Mouse (Mus musculus) c-Kit-positive CD71-negative TER-119-negative erythroid progenitor cells, embryonic 14.5 days (primary cell): ENCODE measurements around the gene Psmc2.

Source experiments
- DNase-seq: peaks from one replicate; pipeline ENCODE4 v3.0.0-alpha.2; 2013; ENCODE audit warnings: low read depth

Psmc2 gene

DNA sequence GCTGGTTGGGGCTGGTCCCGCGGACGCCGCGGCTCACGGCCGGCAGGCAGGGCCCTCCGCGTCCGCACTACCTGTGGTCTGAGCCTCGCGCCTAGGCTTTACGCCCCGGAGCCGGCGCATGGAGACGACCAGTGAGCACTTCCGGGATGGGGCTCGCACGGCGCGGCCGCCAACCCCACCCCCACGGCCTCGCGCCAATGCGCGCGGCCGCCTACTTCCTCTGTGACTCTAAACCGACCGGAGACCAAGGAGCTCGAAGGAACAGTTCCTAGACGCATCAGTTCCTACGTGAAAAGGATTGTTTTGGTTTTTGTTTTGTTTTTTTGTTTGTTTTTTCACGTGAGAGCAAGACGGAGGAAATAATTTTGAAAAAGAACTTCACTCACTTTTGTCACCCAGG, at the start of gene Psmc2, which contains the start of gene Dnajc2:
TSS of gene Psmc2 (plus strand) at position 231 of the 400 bp plus-strand sequence.
TSS of gene Dnajc2 (minus strand) at position 199 of the 400 bp plus-strand sequence.
- DNase-seq = peak; percentile 83

DNA sequence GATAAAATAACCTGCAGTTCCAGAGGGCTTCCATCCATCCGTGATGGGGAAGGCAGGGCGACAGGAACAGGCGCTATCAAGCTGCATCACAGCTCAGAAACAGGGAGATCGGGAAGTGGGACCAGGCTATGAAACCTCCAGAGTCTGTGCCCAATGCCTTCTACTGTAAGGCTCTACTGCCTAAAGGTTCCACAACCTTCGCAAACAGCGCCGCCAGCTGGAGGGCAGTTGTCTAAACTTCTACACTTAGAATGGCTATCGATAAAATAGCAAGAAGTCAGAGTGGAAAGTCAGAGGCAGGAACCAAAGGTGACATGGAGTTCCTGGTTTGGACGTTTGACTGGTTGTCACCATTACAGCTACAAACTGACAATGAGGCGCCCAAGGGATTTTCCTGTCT, 49.5 kb upstream of the Psmc2 start:
- peak; percentile 83 for DNase-seq

DNA sequence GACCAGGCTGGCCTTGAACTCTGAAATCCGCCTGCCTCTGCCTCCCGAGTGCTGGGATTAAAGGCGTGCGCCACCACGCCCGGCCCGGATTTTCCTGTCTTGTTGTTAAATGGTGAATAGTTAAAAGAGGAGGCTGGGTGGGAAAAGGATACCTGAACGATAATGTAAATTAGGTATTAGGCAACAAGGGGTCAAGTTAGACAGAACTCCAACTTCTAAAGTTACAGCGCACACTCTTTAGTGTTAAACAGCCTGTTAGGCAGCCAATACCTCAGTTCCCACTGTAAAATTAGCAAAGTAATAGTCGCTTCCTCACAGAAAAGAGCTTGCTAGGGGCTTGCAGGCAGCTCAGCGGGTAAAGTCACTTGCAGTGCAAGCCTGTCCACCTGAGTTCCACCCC, 49.0 kb upstream of the Psmc2 start:
- no peak for DNase-seq

DNA sequence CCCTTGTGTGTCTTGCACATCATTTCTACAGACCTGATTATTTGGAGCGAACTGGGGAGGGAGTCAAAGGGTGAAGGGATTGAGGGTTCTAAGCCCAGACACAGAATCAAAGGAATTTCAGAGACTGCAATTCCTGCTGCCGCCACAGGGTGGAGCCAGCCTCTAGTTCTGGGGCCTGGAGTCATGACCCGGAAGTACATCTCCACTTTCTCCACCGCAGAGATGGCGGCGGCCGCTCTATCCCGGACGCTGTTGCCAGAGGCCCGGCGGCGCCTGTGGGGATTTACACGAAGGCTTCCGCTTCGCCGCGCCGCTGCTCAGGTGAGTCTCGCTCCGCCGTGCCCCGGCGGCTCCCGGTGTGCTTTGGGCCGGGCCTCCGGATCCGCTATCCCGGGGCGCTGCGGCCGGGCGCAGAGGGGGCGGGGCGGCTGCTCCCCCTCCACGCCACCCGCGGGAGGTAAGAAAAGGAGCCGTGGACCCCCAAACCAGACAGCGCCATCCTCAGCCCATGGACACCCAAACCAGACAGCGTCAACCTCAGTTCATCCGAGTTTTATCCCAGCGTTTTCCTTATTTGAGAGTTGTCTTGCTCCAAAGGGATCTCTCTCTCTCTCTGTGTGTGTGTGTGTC, 48.0 kb upstream of the Psmc2 start, which contains the start of gene Pmpcb:
TSS of gene Pmpcb (plus strand) at position 186 of the 630 bp plus-strand sequence.
- peak; percentile 77 for DNase-seq

DNA sequence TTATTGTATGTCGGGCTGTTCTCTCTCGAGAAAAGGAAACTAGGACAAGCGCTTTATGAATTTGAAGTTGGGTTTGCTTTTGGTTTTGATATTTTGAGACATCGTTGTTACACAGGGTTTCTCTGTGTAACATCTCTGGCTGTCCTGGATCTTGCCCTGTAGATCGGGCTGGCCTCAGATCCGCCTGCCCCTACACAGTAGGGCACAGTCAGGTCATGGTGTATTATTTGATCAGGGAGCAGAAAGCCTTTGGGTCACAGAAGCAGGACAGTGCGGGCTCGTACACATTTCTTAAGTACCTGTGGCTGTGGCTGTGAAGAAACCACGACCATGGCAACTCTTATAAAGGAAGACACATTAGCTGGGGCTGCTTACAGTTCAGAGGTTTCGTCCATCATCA, 47.5 kb upstream of the Psmc2 start:
- no peak for DNase-seq

DNA sequence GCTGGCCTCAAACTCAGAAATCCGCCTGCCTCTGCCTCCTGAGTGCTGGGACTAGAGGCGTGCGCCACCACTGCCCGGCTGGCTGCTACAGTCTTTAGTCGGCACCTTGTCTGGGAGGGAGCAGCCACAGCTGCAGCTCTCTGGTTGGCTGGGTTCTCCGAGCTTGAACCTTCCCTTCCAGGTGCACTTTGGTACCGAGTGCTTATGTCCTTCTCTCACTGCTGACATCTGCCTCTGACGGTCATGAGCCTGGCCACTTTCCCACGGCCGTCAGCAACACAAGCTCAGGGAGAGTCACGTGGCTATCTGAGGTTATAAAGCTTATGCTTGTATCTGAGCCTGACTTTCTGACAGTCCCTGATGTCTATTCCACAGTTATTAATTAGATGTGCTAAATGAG, 46.0 kb upstream of the Psmc2 start:
- no peak for DNase-seq

DNA sequence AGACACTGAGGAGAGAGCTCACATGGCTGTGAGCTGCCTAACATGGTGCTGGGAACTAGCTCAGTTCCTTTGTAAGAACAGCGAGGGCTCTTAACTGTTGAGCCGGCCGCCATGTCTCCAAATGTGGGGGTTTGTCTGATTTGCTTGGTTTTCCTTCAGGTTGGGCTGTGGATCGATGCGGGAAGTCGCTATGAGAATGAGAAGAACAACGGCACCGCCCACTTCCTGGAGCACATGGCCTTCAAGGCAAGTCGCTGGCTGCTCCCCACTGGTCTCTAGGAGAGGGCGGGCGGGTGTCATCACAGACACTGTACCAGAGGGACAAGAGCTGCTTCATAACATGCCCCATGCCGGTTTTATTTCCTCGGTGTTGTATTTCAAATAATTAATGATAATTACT, 45.2 kb upstream of the Psmc2 start:
- DNase-seq = no peak

DNA sequence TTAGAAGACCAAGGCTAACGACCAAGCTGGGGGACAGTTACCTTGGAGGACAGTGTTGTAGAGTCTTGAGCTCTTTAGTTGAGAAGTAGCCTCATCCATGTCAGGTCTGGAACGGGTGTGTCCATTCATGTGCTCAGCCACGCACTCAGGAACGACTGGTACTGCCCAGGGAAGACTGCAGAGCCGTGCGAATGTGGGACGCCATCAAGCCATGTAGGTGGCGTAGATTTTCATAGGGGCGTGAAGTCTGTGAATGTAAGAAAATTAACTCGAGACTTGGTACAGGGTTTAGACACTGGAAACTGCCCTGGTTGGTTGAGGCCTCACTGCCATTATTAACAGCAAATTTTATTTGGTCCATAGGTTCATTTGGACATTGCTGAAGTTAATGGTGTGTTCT, 41.5 kb upstream of the Psmc2 start:
- no peak for DNase-seq

DNA sequence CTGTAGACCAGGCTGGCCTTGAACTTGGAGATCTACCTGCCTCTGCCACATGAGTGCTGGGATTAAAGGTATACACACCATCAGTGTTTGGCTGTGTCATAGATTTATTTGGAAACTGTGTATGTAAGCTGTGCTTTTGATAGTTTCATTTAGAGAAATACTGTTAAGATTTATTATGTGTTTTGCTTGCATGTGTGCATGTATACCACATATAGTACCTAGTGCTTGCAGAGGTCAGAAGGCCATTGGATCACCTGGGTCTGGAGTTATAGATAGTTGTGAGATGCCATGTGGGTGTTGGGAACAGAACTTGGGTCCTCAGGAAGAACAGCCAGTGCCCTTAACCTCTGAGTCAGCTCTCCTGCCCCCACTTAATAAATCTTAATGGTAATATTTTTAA, 40.4 kb upstream of the Psmc2 start:
- no peak for DNase-seq

DNA sequence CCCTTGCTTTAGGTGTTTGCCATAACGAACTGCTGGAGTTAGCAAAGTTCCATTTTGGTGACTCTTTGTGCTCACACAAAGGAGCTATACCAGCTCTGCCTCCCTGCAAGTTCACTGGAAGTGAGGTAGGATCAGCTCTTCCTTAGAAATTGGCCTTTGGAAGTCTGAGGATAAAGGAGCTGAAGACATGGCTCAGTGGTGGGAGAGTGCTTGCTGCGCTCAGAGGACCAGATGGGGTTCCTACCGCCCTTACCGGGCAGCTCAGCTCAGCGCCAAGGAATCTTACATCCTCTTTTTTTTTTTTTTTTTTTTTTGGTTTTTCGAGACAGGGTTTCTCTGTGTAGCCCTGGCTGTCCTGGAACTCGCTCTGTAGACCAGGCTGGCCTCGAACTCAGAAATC, 39.1 kb upstream of the Psmc2 start:
- no peak for DNase-seq

DNA sequence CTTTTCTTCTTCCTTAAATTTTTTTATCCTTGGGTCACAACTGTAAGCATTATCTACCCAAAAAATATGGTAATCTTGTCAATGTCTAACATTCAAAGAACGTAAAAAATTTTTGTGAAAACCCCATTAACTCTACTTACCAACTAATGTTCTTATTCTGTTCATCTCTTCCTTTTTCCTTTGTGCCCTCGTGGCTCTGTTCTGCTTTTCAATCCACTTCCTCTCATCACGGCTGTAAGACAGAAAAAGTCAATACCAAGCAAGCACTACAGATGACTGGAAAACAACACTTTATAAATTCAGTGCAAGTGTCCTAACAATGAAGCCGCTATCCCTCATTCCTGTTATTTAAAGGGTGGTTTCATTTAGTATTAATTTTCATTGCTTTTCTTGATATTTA, 16.6 kb upstream of the Psmc2 start:
- no peak for DNase-seq

DNA sequence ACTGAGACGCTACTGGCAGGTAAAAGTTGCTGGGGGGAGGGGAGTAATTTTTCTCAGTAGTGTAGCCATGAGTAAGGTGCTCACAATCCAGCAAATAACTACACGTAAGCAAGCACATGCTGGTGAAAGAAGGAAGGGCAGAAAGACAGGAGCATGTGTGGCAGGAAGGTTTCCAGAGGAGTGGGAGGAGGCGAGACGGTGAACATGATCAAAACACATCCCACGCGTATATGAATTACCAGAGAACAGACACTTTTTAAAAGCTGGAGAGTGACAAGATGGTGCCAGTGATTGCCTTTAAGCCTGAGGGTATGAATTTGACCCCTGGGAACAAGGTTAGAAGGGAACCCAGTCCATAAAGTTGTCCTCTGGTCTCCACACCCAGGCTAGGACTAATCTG, 15.2 kb upstream of the Psmc2 start:
- no peak for DNase-seq

DNA sequence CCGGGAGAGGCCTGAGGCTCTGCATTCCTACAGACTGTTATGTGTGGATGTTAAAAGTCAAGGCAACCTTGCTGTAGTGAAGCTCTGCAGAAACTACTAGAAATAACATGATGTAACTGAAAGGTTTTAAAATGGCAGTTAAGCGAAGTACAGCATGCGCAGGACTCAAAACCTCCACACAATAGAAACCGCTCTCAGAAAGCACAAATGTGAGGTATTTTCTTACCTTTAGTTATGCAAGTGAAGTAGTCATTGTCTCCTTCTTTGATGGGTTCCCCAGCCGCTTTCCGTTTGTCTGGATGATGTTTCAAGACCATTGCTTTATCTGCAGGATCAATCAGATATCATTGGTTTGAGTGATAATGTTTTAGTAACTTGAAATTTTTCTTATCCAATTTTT, 8.6 kb upstream of the Psmc2 start:
- no peak for DNase-seq

DNA sequence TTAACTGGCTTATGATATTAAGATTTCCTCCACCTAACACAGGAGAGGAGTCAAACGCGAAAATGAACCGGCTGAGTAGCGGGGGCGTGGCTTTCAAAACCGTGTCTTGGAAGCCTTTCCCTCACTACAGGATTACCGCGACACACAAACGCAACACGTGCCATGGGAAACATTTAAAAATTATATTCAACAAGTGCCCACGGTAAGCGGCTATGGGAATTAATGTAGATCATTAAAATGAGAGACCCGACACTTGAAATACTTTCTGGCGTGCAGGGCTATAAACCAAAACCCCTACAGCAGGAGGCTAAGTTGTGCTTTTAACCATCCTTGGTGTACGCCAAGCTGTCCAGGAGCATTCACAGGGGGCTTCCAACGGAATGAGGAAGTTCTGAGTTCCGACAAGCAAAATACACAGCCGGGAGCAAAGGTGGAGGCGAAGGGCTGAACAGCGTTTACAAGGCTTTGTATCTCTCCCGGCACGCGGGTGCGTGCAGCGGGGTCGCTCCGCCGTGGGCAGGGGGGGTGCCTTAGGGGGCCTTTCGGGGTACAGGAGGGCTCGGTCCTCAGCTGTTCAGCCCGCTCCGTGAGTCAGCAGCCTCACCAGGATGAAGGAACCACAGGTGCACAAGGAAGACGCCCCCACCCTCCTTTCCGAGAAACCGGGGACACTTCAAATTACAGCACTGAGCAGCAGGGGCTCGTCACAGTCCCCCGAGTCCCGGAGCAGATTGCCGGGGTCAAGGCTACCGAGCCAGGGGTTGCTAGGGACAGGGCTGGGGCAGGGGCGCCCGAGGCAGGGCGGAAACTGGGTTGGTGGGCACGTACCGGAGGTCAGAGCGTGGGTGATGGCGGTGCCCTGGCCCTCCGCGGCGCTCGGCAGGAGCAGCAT, 676 bp upstream of the Psmc2 start:
- no peak for DNase-seq

DNA sequence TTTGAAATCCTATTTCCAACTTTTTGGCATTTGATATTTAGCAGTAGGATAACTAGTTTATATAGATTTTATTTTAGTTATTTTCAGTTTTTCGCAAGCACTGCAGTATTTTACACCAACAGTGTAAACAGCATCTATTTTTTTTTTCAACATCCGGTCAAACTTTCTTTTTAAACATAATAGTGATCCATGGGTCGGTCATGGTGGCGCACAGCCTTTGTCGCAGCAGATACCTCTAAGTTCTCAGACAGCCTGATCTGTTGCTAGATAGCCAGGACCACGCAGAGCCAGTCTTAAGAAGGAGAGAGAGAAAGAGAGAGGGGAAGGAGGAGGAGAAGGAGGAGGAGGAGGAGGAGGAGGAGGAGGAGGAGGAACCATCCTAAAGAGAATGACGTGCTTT, 693 bp downstream of the Psmc2 start:
- DNase-seq = no peak

DNA sequence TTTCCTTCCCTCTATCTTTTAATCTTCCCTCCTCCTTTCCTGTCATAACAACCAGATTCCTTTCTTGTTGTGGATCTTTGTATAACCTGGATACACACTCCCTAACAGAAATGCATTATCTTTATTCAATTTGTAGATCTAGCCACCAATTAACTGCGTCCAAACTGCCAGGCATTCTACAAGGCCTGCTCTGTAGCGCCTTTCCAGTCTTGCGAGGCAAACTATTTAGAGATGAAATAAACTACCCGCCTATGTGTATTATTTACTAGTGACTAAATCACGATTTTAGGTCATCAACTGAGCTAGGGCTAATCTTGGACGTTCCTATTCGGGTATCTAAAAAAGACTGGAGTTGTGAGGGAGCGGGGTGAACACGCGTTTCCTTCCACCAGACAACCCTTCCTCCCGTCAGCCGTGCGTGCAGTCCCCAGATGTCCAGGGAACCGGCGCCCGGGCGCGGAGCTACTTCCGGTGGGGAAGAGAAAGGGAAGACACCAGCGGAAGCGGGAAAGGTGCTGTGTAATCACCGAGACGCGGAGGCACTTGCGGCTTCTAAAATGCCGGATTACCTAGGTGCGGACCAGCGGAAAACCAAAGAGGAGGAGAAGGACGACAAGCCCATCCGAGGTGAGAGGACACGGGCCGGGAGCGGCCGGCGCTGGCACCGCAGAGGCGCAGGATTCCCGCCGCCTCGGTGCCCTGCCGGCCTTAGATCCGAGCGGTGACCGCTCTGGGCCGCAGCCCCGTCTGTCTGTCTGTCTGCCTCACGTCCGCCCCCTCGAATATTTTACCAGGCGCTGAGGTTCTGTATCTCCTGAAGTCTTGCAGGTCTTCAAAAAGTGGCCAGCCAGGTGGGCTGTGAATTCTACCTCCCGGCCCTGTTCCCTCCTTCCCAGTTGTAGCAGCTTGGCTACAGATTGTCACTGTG, 1.4 kb downstream of the Psmc2 start:
- peak; percentile 92 for DNase-seq

DNA sequence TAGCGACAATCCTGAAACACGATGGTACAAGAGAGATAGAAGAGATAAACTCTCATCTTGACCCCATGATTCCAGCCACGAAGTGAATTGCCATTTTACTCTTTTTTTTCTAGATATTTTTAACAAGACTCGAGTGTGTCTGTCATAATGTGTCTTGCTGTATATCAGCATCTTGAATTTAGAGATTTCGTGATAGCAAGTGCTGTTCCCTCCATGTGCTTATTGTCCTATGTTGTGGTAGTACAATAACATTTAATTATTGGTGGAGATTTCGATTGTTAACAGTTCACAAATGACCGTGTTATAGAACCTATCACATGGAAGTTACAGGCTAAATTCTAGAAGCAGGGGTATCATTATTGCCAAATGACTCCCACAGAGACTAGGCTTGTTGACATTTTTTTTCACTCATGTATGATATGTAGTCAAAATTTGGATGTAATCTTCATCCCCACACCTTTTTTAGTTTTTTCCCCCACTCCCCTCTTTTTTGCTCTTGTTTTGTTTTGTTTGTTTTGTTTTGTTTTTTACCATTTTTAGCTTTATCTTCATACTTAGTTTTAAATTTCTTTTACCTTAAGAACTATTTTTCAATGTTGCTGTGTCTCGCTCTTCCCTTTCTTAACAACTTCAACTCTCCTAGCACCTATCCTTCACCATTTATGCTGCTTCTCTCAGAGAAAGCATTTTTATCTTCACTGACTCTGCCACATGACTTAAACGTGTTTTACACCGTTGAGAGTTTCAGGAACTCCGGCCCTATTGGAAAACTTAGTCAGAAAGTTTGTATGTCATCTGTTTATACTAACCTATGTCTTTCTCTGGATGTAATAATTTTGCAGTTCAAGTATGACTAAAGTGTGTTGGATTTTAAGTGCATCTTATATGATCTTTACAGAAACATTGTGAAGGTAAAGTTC, 2.4 kb downstream of the Psmc2 start:
- no peak for DNase-seq

DNA sequence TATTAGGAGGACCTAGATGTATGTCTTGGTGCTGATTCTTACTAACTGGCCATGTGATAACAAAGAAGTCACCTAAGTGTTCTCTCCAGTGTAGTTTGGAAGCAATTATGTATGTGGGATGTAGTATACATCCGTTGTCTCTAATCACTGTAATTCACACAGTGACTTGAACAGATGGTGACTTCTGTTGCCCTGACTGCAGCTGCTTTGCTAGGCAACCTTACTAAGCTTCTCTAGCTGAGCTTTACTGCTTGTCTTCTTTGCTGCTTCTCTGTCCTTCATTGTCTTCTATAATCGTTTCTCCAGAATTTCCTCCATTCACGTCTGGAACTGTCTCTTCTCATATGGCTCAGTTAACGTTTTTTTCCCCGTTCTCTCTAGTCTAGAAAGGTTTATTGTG, 4.0 kb downstream of the Psmc2 start:
- DNase-seq = no peak

DNA sequence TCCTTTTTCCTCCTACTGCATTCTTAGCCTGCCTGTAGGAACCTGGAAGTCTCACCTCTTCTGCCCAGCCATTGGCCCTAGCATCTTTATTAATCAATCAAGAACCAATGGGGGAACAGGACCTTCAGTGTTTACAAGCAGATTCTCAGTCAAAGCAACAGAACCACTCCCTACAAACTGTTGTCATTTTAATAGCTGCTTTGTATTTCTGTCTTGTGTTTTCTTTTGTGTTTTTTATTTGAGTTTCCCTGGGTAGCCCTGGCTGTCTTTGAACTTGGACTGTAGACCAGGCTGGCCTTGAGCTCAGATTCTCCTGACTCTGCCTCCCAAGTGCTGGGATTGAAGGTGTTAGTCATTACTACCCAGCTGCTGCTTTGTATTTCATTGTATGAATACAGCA, 7.1 kb downstream of the Psmc2 start:
- no peak for DNase-seq

DNA sequence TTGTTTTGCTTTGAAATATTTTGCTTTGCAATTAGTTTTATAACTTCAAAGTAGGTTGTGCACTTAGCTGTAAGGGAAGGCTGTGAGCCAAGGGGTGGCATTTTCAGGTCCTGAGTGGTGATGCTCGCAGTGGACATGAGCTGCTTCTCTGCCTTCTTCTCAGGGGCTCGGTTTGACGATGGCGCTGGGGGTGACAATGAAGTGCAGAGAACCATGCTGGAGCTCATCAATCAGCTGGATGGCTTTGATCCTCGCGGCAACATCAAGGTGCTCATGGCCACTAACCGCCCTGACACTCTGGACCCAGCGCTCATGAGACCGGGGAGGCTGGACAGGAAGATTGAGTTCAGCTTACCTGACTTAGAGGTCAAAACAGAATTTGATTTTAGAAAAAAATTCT, 17.8 kb downstream of the Psmc2 start:
- no peak for DNase-seq

DNA sequence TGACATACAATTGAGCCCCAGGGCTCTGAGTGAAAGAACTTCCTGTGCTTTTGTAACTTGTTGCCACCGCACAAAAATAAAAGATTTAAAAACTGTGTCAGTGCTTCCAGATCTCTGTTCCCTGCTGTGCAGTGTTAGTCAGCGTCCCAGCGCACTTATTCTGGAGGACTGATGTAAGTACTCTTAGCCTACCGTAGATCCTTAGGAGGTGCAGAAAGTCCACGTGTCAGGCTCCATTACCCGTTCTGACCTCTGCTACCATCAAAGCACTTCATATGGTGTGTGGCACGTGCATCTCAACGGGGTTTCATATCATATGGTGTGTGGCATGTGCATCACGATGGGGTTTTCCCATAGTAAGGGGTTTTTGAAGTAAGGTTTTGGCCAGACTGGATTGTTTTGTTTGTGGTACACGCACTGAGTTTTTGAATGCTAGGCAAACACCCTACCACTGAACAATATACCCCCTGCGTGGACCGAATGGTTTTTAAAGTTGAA, 18.7 kb downstream of the Psmc2 start:
- no peak for DNase-seq
